Mouse (Mus musculus): ENCODE data around the gene Tppp.

- no peak for TF ChIP-seq POLR2A (IDR thresholded peaks at IDR 0.05; ENCODE audit: insufficient read depth, low read length)
- TF ChIP-seq CTCF (IDR thresholded peaks at IDR 0.05; ENCODE audit: low read depth, low read length) = no peak
Observed at GRCm38 (mm10) chr13:73991267-73991666, 17.9 kb upstream of the Tppp start.
